Comparison of ENCODE assay signal across 11 mouse cellular contexts in genomic region chr14:59260056-59260455, GRCm38 (mm10). TPM values are rescaled to one million over a fixed set of nuclear protein-coding genes. Genes with fewer than 3 reads are reported as not detected.
DNase-seq lines count a peak whose midpoint lies in the region; ATAC-seq lines count a peak whose summit lies in the region.
"Had no signal": no experiment of that assay in that cellular context is flagged by ENCODE, and none has a peak within 500 bp of the region (broad histone marks: within the 10 kb centered on the region; RNA-seq: fewer than 3 reads in every experiment).

Gm6904 (minus strand) TSS chr14:59260216.

- ATAC-seq in embryonic facial prominence, embryonic 14.5 days (ENCODE audit: low read depth) = no peak
- peak; percentile 93 for ATAC-seq in monocyte, adult 5-6 weeks (replicated peaks; ENCODE audit: insufficient number of reproducible peaks, low FRiP score, low TSS enrichment, poor library complexity, severe bottlenecking)

- H3K27ac ChIP-seq in embryonic facial prominence, embryonic 14.5 days (replicated peaks; ENCODE audit: low read depth, low read length) = no peak within 1 kb of the TSS
- no peak within 1 kb of the TSS for H3K27ac ChIP-seq in embryonic facial prominence, embryonic 10.5 days (replicated peaks)
- H3K27ac ChIP-seq in hindbrain, embryonic 10.5 days = no peak within 1 kb of the TSS
- H3K27ac ChIP-seq: stomach, embryonic 15.5 days had no signal

- no peak within 1 kb of the TSS for H3K4me3 ChIP-seq in embryonic facial prominence, embryonic 14.5 days (ENCODE audit: low read depth, low read length)
- H3K4me3 ChIP-seq in embryonic facial prominence, embryonic 10.5 days = no peak within 1 kb of the TSS
- H3K4me3 ChIP-seq in hindbrain, embryonic 10.5 days = no peak within 1 kb of the TSS
- H3K4me3 ChIP-seq: stomach, embryonic 15.5 days had no signal

- peak; percentile 22 for DNase-seq in embryonic facial prominence, embryonic 14.5 days (ENCODE audit: low spot score)
- no peak for DNase-seq in embryonic facial prominence, embryonic 10.5 days (ENCODE audit: low spot score)
- peak; percentile 37 to 45 for DNase-seq in CD8-positive naive resting alpha-beta T cell, adult 2 months (ENCODE audit: low read depth in 2 of 2, low spot score in 2 of 2)
- peak; percentile 44 for DNase-seq in kidney, adult 9 months
- DNase-seq in hindbrain, embryonic 10.5 days (ENCODE audit: low spot score) = no peak
- no peak for DNase-seq in layer of hippocampus, adult 9-11 months
- DNase-seq in ovary, adult 18-20 months (ENCODE audit: low spot score) = no peak
- DNase-seq: cerebellum, adult 11 months had no signal

- H3K4me1 ChIP-seq in embryonic facial prominence, embryonic 14.5 days (ENCODE audit: control insufficient read depth, insufficient read depth, low read length) = no peaks in the 10 kb centered on the region
- H3K4me1 ChIP-seq in embryonic facial prominence, embryonic 10.5 days = no peaks in the 10 kb centered on the region
- no peaks in the 10 kb centered on the region for H3K4me1 ChIP-seq in hindbrain, embryonic 10.5 days (replicated peaks)
- H3K4me1 ChIP-seq: stomach, embryonic 15.5 days had no signal

- no peaks in the 10 kb centered on the region for H3K36me3 ChIP-seq in embryonic facial prominence, embryonic 14.5 days (ENCODE audit: control insufficient read depth, insufficient read depth, low read length)
- H3K36me3 ChIP-seq in embryonic facial prominence, embryonic 10.5 days (replicated peaks) = no peaks in the 10 kb centered on the region
- no peaks in the 10 kb centered on the region for H3K36me3 ChIP-seq in hindbrain, embryonic 10.5 days
- H3K36me3 ChIP-seq: stomach, embryonic 15.5 days had no signal

- no peaks in the 10 kb centered on the region for H3K27me3 ChIP-seq in embryonic facial prominence, embryonic 14.5 days (replicated peaks; ENCODE audit: control insufficient read depth, insufficient read depth, low read length)
- H3K27me3 ChIP-seq in embryonic facial prominence, embryonic 10.5 days (replicated peaks; ENCODE audit: low read depth, poor library complexity, severe bottlenecking) = no peaks in the 10 kb centered on the region
- no peaks in the 10 kb centered on the region for H3K27me3 ChIP-seq in hindbrain, embryonic 10.5 days (ENCODE audit: insufficient read depth, poor library complexity, severe bottlenecking)
- H3K27me3 ChIP-seq: stomach, embryonic 15.5 days had no signal

- H3K9me3 ChIP-seq in embryonic facial prominence, embryonic 14.5 days (ENCODE audit: control insufficient read depth, low read length) = no peaks in the 10 kb centered on the region
- H3K9me3 ChIP-seq in embryonic facial prominence, embryonic 10.5 days = no peaks in the 10 kb centered on the region
- H3K9me3 ChIP-seq in hindbrain, embryonic 10.5 days = no peaks in the 10 kb centered on the region
- H3K9me3 ChIP-seq: stomach, embryonic 15.5 days had no signal

- no peak within 1 kb of the TSS for H3K4me2 ChIP-seq in embryonic facial prominence, embryonic 14.5 days (ENCODE audit: low read depth, low read length)
- H3K4me2 ChIP-seq: stomach, embryonic 15.5 days had no signal

- WGBS in embryonic facial prominence, embryonic 14.5 days = 71% methylated on average over 3 of the region's 3 CpGs
- 75% methylated on average over 3 of the region's 3 CpGs for WGBS in embryonic facial prominence, embryonic 10.5 days
- WGBS in hindbrain, embryonic 10.5 days = 81% methylated on average over 3 of the region's 3 CpGs

- H3K9ac ChIP-seq in embryonic facial prominence, embryonic 14.5 days (ENCODE audit: low read depth, low read length) = no peak within 1 kb of the TSS
- H3K9ac ChIP-seq: stomach, embryonic 15.5 days had no signal

RNA-seq across cellular contexts. Expression of gene Gm6904, which starts in this region (rescaled TPM):
- not detected in 2 replicates for polyA plus RNA-seq in embryonic facial prominence, embryonic 14.5 days (2014; fragmentation: Nextera tagmentation; extraction: Ambion mirVana)
- polyA plus RNA-seq in embryonic facial prominence, embryonic 10.5 days (2016; fragmentation: Nextera tagmentation; extraction: Ambion mirVana) = not detected in 2 replicates
- 2.9 to 8.8 TPM (median 3.2 TPM) in 3 replicates for total RNA-seq in monocyte, adult 5-6 weeks (2017)
- not detected in 2 replicates for polyA plus RNA-seq in hindbrain, embryonic 10.5 days (2016; fragmentation: Nextera tagmentation; extraction: Ambion mirVana)
- total RNA-seq: midbrain, postnatal 0 days had no signal
- polyA plus RNA-seq: midbrain, postnatal 0 days; stomach, embryonic 15.5 days had no signal

Comparison
In these comparisons a context has a peak if more than half of its experiments do, and no peak if none do; other contexts are left out.
1. Peak in DNase-seq in embryonic facial prominence, embryonic 14.5 days; RNA of the gene not detected or under 1 TPM.
2. DNase-seq: peak in CD8-positive naive resting alpha-beta T cell, adult 2 months (2 of 2) and kidney, adult 9 months (single experiment); none in embryonic facial prominence, embryonic 10.5 days (single experiment), hindbrain, embryonic 10.5 days (single experiment), layer of hippocampus, adult 9-11 months (single experiment) and ovary, adult 18-20 months (single experiment).